Mouse (Mus musculus) liver, adult 2 months (tissue): ENCODE results near the gene Haspin.

ENCODE experiments used
- CTCF ChIP-seq: fragments of 200-500 bp; IDR thresholded peaks from 2 replicates; pipeline ENCODE4 v1.5.1; 2011; ENCODE audit warnings: low read depth, low read length, control low read depth
- POLR2A ChIP-seq: fragments of 200-500 bp; IDR thresholded peaks from 2 replicates; pipeline ENCODE4 v1.6.1; 2011; ENCODE audit warnings: low read length, control low read depth; ENCODE audit not compliant: insufficient read depth; ENCODE audit errors: extremely low read depth

GRCm38 (mm10) chr11:73169231-73169630 lies 31.1 kb upstream of the Haspin start:
- TF ChIP-seq POLR2A = no peak
- TF ChIP-seq CTCF = peak; percentile 79
